Comparison of ENCODE assay signal across 25 mouse cellular contexts in the genomic region with DNA sequence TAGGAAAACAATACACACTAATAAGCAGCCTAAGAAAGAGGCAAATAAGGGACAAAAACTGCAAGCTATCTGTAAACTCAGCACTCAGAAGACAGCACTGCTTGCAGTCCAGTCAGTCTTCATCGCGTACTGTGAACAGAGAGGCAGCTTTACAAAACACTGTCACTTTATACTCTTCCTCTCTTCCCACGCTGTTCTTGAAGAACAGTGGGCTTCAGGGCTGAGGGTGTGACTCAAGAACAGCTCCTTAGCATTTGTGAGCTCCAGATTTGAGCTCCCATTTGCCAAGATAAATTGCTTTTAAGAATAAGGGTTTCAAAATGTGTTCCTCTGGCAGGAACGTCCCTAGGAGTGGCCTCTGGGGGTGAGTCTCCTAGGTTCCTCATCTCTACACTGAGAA.
"Had no signal": no experiment of that assay in that cellular context is flagged by ENCODE, and none has a peak within 500 bp of the region (broad histone marks: within the 10 kb centered on the region; RNA-seq: fewer than 3 reads in every experiment).

No protein-coding gene starts in this region.

- H3K9ac ChIP-seq: forebrain, postnatal 0 days; heart, embryonic 13.5 days; hindbrain, embryonic 13.5 days; hindbrain, embryonic 15.5 days; kidney, embryonic 15.5 days; limb, embryonic 13.5 days; limb, embryonic 15.5 days; liver, embryonic 12.5 days; liver, embryonic 14.5 days had no signal

- H3K9me3 ChIP-seq: heart, embryonic 13.5 days; hindbrain, embryonic 13.5 days; hindbrain, embryonic 15.5 days; kidney, embryonic 15.5 days; limb, embryonic 13.5 days; limb, embryonic 15.5 days; liver, embryonic 12.5 days had no signal

- H3K4me2 ChIP-seq: heart, embryonic 11.5 days; heart, embryonic 13.5 days; hindbrain, embryonic 13.5 days; hindbrain, embryonic 15.5 days; kidney, embryonic 15.5 days; limb, embryonic 13.5 days; limb, embryonic 15.5 days; liver, embryonic 12.5 days had no signal

- ATAC-seq: forebrain, postnatal 0 days; hindbrain, postnatal 0 days; liver, embryonic 12.5 days had no signal

- H3K27me3 ChIP-seq: heart, embryonic 13.5 days; hindbrain, embryonic 13.5 days; hindbrain, embryonic 15.5 days; kidney, embryonic 15.5 days; limb, embryonic 13.5 days; limb, embryonic 15.5 days; liver, embryonic 12.5 days had no signal

- DNase-seq: forebrain, postnatal 0 days; gastrocnemius, postnatal 14 days; gastrocnemius, postnatal 36 days; heart, adult 18-20 months; heart, postnatal 10 days; heart, postnatal 36 days; kidney, adult 11 months; kidney, adult 2 months; kidney, adult 9 months; kidney, postnatal 14 days; kidney, postnatal 36 days; layer of hippocampus, postnatal 36 days; left cerebral cortex, postnatal 4 days had no signal

- H3K27ac ChIP-seq: heart, embryonic 13.5 days; hindbrain, embryonic 13.5 days; hindbrain, embryonic 15.5 days; hindbrain, postnatal 0 days; kidney, embryonic 15.5 days; kidney, postnatal 0 days; layer of hippocampus, adult 2 months; limb, embryonic 13.5 days; limb, embryonic 15.5 days; liver, embryonic 12.5 days; liver, embryonic 14.5 days had no signal

- H3K4me3 ChIP-seq: heart, embryonic 13.5 days; hindbrain, embryonic 13.5 days; hindbrain, embryonic 15.5 days; kidney, embryonic 15.5 days; layer of hippocampus, adult 2 months; limb, embryonic 13.5 days; limb, embryonic 15.5 days; liver, embryonic 12.5 days had no signal
